In genomic region chr3:103001595-103001994, GRCm38 (mm10) we compare ENCODE assay signal across 43 mouse cellular contexts. TPM values are rescaled to one million over a fixed set of nuclear protein-coding genes. Genes with fewer than 3 reads are reported as not detected.
"Had no signal": no experiment of that assay in that cellular context is flagged by ENCODE, and none has a peak within 500 bp of the region (broad histone marks: within the 10 kb centered on the region; RNA-seq: fewer than 3 reads in every experiment).

No protein-coding gene starts in this region.

- ATAC-seq: liver, embryonic 12.5 days; liver, postnatal 0 days; lung, postnatal 0 days; midbrain, embryonic 13.5 days; midbrain, embryonic 15.5 days; midbrain, embryonic 16.5 days had no signal

- H3K4me3 ChIP-seq: limb, embryonic 10.5 days; limb, embryonic 12.5 days; limb, embryonic 13.5 days; limb, embryonic 15.5 days; liver, embryonic 12.5 days; liver, embryonic 13.5 days; liver, embryonic 15.5 days; lung, embryonic 15.5 days; megakaryocyte, embryonic 14.5 days; midbrain, embryonic 10.5 days; midbrain, embryonic 12.5 days; midbrain, embryonic 13.5 days; midbrain, embryonic 15.5 days; myocyte; neural tube, embryonic 12.5 days had no signal

- DNase-seq: left cerebral cortex, postnatal 4 days; liver; liver, embryonic 13.5 days; liver, postnatal 0 days; lung, adult 18-20 months; lung, adult 2 months; lung, embryonic 14.5 days; lung, postnatal 10 days; lung, postnatal 14 days; lung, postnatal 36 days; lung, postnatal 4 days; midbrain, embryonic 14.5 days had no signal

- H3K27me3 ChIP-seq: limb, embryonic 12.5 days; limb, embryonic 13.5 days; limb, embryonic 15.5 days; liver, embryonic 12.5 days; liver, embryonic 13.5 days; liver, embryonic 15.5 days; lung, embryonic 15.5 days; megakaryocyte, embryonic 14.5 days; midbrain, embryonic 12.5 days; midbrain, embryonic 13.5 days; midbrain, embryonic 15.5 days; neural tube, embryonic 12.5 days had no signal

- H3K4me2 ChIP-seq: limb, embryonic 12.5 days; limb, embryonic 13.5 days; limb, embryonic 15.5 days; liver, embryonic 11.5 days; liver, embryonic 12.5 days; liver, embryonic 13.5 days; liver, embryonic 15.5 days; lung, embryonic 14.5 days; lung, embryonic 15.5 days; midbrain, embryonic 11.5 days; midbrain, embryonic 12.5 days; midbrain, embryonic 13.5 days; midbrain, embryonic 15.5 days; neural tube, embryonic 12.5 days had no signal

- H3K9ac ChIP-seq: limb, embryonic 12.5 days; limb, embryonic 13.5 days; limb, embryonic 15.5 days; liver, embryonic 12.5 days; liver, embryonic 13.5 days; liver, embryonic 14.5 days; liver, embryonic 15.5 days; liver, postnatal 0 days; lung, embryonic 14.5 days; lung, embryonic 15.5 days; midbrain, embryonic 12.5 days; midbrain, embryonic 13.5 days; midbrain, embryonic 15.5 days; neural tube, embryonic 12.5 days had no signal

- H3K9me3 ChIP-seq: limb, embryonic 10.5 days; limb, embryonic 13.5 days; limb, embryonic 15.5 days; liver, embryonic 13.5 days; liver, embryonic 15.5 days; lung, embryonic 15.5 days; midbrain, embryonic 15.5 days; neural tube, embryonic 12.5 days had no signal

- H3K27ac ChIP-seq: limb, embryonic 10.5 days; limb, embryonic 12.5 days; limb, embryonic 13.5 days; limb, embryonic 15.5 days; liver, embryonic 12.5 days; liver, embryonic 13.5 days; liver, embryonic 14.5 days; liver, embryonic 15.5 days; lung, embryonic 15.5 days; macrophage; midbrain, embryonic 10.5 days; midbrain, embryonic 12.5 days; midbrain, embryonic 13.5 days; midbrain, embryonic 15.5 days; neural tube, embryonic 12.5 days had no signal

RNA-seq across cellular contexts. Expression of gene Nr1h5, which starts 37.7 kb away (rescaled TPM):
- total RNA-seq: left cerebral cortex, postnatal 10 days; left cerebral cortex, postnatal 14 days; left cerebral cortex, postnatal 25 days; left cerebral cortex, postnatal 36 days; left cerebral cortex, postnatal 4 days; megakaryocyte progenitor cell, adult 5-6 weeks; megakaryocyte, adult 5-6 weeks; megakaryocyte-erythroid progenitor cell, adult 5-6 weeks; midbrain, postnatal 0 days; monocyte, adult 5-6 weeks had no signal
- polyA plus RNA-seq: limb, embryonic 10.5 days; limb, embryonic 11.5 days; limb, embryonic 13.5 days; limb, embryonic 15.5 days; lung, embryonic 14.5 days; lung, embryonic 16.5 days; lung, postnatal 0 days; macrophage; midbrain, embryonic 13.5 days had no signal
